Mouse (Mus musculus): Measurements from ENCODE around the gene Pde3b.
"Not testable (repeated sequence)": the region's sequence is repeated elsewhere in the genome, so short reads cannot be mapped to it uniquely, and the experiment has no call there.

DNA sequence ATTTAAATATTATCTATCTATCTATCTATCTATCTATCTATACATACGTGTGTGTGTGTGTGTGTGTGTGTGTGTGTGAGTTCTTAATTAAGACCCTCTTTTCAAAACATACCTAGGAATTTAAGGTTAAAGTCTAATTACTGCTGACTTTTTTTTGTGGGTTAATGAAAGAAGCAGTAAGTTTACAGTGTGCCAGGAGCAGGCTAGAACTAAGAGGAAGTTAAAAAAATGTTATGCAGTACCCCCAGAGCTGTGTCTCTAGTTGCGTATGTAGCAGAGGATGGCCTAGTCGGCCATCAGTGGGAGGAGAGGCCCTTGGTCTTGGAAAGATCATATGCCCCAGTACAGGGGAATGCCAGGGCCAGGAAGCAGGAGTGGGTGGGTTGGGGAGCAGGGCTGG is 4.2 kb downstream of the Pde3b start:
- not testable (repeated sequence) for TF ChIP-seq CTCF (IDR thresholded peaks at IDR 0.05; ENCODE audit: low read depth, low read length); TAL1 (conservative IDR thresholded peaks at IDR 0.05; ENCODE audit: low read depth, low read length); POLR2AphosphoS5 (IDR thresholded peaks at IDR 0.05; ENCODE audit: insufficient replicate concordance, low read depth, low read length); GATA1 (IDR thresholded peaks at IDR 0.05; ENCODE audit: borderline replicate concordance, low read length); GATA2 (IDR thresholded peaks at IDR 0.05; ENCODE audit: borderline replicate concordance, low read depth, low read length)

All from G1E (cell line).